Mouse (Mus musculus): Measurements from ENCODE around the gene Usp19.

Gene Usp19

DNA sequence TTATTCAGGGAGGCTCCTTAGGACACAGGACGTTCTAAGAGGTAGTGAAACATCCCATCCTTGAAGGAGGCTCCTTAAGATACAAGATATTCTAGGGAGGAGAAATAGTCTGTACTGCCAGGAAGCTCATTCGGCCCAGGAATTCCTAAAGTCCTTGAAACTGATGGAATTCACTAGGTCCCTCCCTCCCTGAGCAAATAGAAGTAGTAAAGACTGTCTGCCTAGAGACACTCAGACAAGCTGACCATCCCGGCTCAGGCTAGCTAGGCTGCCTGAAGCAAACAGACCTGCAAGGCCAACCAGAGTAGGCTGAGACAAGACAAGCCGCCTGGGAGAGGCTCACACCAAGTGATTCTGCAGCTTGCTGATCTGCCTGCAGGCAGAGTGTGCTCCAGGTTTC lies 20.6 kb upstream of the Usp19 start:
- DNase-seq, result no peak

- no peak for DNase-seq
Measured at GRCm38 (mm10) chr9:108474528-108474927, 15.9 kb upstream of the Usp19 start.

DNA sequence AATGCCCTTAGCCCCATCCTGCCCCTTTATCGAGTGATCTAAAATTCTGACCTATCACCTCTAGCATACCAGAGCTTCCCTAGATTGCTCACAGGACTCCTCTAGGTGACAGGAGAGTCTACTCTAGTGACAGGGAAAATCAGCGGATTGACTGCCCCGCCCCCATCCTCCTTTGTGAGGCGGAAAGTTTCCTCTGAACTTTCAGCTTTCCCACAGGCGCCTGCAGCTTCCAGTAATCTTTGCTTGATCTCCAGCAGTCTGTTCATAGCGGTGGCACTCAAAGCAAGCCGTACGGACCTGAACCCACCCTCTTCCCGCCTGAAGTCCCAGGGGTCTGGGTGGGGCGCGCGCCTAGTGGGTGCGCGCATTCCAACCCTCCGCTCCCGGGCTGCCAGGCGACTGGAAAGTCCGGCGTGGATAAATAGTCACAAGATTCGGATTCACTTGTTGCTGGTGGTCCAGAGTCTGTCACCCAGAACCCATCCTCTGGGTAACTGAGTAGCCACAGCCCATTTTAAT lies 11.7 kb upstream of the Usp19 start:
- DNase-seq, result no peak

GRCm38 (mm10) chr9:108479241-108479640 lies 11.2 kb upstream of the Usp19 start:
- no peak for DNase-seq

DNA sequence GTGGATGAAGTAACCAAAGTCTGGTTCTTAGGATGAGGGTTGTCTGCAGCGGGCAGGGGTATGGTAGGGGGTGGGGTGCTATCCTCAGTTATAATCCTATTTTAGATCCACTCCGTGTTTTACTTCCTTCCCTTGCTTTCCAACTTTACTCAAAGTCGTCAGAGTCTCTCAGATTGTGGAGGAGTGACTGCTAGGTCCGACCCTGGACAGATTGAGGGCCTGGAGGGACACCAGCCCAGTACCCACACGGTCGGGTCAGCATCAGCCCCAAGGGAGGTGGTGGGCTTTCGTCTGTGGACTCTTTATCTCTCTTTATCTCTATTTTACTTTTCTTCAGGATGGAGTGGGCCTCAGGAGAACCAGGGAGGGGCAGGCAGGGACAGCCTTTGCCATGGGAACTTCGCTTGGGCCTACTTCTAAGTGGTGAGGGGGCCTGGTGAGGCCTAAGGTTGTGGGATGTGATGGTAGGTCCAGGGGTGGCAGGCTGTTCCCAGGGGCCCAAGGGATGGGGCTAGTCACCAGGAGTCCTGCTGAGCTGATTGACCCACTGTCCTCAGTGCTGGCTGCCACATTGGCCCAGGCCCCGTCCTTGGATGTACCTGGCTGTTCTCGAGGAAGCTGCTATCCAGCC lies 10.6 kb upstream of the Usp19 start, which contains the start of gene Lamb2:
Gene Lamb2 (plus strand): TSS at position 16 of the 631 bp plus-strand sequence.
- no peak for DNase-seq

- DNase-seq, result no peak
Measured at GRCm38 (mm10) chr9:108480813-108481519, 9.4 kb upstream of the Usp19 start.

DNA sequence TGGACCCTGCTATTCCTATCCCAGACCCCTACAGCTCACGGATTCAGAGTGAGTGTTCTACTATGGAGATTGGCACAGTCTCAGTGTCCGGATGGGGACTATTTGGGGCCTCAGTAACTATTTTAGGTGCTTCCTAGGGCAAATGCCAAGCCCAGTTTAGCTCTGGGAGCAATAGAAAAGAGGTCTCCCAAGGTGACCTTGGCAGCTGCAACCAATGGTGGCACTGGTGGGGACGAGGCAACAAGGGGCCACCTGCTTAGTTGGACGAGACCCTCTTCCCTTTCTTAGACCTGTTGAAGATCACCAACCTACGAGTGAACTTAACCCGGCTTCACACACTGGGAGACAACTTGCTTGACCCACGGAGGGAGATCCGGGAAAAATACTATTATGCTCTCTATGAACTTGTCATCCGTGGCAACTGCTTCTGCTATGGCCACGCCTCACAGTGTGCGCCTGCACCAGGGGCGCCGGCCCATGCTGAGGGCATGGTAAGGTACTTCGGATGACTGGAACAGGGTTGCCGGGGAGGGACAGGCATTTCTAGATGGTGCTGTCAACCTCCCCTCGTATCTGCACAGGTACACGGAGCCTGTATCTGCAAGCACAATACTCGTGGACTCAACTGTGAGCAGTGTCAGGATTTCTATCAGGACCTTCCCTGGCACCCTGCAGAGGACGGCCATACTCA lies 8.7 kb upstream of the Usp19 start:
- no peak for DNase-seq

DNA sequence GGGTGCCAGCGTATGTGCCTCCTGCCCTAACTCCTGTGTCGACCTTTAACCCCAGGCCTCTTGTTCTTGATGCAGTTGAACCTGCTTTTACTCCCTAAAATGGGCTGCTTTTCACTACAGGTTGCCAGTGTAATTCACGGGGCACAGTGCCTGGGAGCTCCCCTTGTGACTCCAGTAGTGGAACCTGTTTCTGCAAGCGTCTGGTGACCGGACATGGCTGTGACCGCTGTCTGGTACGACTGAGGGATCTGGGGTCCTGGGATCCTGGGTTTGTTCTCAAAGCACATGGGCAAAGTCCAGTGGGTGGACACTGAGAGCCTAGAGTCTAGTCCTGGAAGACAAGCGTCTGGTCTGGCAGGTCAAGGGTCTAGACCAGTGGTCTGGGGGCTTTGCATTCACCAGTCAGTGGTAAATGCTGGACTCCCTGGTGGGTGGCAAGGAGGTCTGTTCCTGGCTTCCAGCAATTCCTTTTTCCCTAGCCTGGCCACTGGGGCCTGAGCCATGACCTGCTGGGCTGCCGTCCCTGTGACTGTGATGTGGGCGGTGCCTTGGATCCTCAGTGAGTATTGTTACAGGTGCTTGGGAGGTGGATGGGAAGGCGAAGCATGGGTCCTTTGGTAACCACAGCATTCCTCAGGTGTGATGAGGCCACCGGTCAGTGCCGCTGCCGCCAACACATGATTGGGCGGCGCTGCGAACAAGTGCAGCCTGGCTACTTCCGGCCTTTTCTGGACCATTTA lies 7.2 kb upstream of the Usp19 start:
- DNase-seq, result no peak

- no peak for DNase-seq
Measured at GRCm38 (mm10) chr9:108484021-108484420, 6.4 kb upstream of the Usp19 start.

DNA sequence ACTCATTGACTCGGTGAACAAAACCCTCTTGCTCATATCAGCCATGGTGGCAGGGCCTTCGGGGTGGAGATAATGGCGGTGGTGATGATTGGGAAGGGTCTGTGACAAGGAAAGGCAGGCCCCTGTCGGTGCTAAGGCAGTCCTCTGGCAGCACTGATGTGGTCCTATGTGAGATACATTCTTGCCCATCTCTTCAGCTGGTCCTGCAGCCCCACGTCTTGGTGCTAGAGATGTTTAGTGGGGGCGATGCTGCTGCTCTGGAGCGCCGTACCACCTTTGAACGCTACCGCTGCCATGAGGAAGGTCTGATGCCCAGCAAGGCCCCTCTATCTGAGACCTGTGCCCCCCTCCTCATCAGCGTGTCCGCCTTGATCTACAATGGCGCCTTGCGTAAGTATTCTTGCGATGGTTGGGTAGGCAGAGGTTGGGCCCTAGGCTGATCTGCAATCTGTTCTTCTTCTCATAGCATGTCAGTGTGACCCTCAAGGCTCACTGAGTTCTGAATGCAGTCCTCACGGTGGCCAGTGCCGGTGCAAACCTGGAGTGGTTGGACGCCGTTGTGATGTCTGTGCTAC lies 5.0 kb upstream of the Usp19 start:
- DNase-seq, result no peak

DNA sequence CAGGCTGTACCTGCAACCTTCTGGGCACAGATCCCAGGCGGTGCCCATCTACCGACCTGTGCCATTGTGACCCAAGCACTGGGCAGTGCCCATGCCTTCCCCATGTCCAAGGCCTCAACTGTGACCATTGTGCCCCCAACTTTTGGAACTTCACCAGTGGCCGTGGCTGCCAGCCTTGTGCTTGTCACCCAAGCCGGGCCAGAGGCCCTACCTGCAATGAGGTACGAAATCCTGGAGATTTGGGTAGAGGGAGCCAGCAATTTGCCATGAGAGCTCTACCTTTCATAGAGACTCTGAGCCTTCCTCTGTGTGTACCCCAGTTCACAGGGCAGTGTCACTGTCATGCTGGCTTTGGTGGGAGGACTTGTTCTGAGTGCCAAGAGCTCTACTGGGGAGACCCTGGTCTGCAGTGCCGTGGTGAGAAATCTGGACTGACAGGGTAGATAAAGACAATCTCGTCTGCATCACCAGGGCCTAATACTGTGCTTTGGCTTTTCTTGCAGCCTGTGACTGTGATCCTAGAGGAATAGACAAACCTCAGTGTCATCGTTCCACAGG lies 3.4 kb upstream of the Usp19 start:
- no peak for DNase-seq

DNA sequence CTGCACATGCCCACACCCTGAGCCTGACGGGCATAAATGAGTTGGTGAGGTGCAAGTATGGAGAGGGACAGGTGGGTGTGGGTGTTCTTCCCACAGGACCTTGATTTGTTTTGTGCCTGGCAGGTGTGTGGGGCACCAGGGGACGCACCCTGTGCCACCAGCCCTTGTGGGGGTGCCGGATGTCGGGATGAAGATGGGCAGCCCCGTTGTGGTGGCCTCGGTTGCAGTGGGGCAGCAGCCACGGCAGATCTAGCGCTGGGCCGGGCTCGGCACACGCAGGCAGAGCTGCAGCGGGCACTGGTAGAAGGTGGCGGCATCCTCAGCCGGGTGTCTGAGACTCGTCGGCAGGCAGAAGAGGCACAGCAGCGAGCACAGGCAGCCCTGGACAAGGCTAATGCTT lies 2.0 kb upstream of the Usp19 start:
- no peak for DNase-seq

- DNase-seq, result no peak
Measured at GRCm38 (mm10) chr9:108489215-108489614, 1.2 kb upstream of the Usp19 start.

DNA sequence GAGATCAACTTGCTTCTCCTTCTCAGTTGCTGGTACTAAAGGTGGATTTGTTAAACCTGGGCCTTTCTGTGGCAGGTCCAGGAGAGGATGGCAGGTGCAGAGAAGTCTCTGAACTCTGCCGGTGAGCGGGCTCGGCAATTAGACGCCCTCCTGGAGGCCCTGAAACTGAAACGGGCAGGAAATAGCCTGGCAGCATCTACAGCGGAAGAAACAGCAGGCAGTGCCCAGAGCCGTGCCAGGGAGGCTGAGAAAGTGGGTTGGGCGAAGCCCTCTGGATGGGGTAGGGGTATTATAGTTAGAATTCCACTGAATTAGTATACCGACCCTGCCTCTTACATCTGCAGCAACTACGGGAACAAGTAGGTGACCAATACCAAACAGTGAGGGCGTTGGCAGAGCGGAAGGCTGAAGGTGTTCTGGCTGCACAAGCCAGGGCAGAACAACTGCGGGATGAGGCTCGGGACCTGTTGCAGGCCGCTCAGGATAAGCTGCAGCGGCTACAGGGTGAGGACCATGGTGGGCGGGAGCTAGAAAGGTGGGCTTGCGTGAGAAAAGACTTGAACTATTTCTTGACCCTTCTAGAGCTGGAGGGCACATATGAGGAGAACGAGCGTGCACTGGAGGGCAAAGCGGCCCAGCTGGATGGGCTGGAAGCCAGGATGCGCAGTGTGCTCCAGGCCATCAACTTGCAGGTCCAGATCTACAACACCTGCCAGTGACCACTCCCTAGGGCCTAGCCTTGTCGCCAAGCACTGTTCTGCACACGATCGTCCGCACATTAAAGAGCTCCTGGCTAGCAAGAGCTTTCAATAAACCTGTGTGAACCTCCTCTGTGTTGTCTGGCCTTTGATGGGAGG lies 472 bp upstream of the Usp19 start:
- DNase-seq, result no peak

GRCm38 (mm10) chr9:108491286-108491580 lies 831 bp downstream of the Usp19 start:
- no peak for DNase-seq

DNA sequence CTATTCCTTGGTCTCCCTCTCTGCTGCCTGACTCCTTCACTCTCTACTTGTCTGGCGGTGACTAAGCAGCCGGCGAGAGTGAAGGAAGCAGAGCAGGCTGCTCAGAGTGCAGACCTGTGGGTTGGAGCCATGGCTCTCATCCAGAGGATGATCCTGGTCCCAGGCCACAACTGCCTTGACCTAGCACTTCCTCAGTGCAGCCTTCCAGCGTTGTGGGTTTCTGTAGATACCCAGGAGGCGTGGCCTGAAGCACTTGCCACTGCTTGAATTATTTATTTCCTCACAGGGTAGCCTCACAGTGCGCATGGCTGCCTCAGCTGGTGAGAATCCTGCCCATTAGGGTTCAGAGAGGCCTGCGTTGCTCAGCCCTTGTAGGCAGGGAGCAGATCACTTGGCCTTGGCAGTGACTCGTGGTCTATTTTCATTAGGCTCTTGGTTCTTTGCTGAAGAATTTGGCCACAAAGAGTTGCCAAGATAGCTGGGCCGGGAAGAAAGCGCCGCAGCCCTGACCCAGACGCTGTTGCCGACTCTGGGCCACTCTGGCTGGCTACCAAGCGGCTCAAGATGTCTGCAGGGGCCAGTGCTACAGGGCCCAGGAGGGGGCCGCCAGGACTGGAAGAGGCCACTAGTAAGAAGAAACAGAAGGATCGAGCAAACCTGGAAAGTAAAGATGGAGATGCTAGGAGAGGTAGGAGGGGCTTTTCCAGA lies 1.8 kb downstream of the Usp19 start:
- no peak for DNase-seq

DNA sequence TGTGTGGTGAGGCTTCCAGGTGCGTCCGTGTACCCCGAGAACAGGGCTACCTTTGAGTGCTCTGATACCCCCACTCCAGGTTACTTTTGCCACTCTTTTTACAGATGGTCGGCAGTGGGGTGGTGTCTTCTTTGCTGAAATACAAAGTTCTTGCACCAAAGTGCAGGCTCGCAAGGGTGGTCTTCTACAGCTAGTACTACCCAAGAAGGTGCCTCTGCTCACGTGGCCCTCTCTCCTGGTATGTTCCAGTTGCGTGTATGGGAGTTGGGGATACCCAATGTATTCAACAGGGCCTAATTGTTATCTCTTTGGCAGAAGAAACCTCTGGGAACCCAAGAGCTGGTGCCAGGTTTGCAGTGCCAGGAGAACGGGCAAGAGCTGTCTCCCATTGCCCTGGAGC lies 2.8 kb downstream of the Usp19 start:
- DNase-seq, result no peak

GRCm38 (mm10) chr9:108494146-108494825 lies 3.9 kb downstream of the Usp19 start:
- no peak for DNase-seq

- no peak for DNase-seq
Measured at GRCm38 (mm10) chr9:108494905-108495304, 4.5 kb downstream of the Usp19 start.

- DNase-seq, result no peak
Measured at GRCm38 (mm10) chr9:108499231-108499630, 8.8 kb downstream of the Usp19 start.
